8 mouse cellular contexts compared by ENCODE assay signal in the genomic region with DNA sequence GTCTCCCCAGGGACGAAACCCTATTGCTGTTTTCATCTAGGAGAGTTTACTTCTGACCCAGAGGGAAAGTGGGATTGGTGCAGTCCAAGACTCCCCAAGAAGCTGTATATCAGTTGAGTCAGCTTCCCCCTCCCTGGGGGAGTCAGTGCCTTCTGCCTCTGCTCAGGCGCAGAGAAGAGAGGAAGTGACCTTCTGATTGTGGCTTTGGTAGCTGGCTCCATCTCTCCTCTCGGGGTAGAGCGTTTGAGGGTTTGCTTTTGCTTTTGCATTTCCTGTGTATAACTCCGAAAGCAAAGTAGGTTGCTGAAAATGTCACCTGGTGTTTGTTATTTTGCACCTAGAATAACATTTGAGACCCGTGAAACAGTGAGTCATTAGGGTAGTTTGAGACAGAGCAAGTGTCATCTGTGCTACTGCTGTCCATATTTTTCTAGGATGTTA. TPM values are rescaled to one million over a fixed set of nuclear protein-coding genes. Genes with fewer than 3 reads are reported as not detected.
DNase-seq lines count a peak whose midpoint lies in the region; ATAC-seq and TF ChIP-seq lines count a peak whose summit lies in the region.
"Had no signal": no experiment of that assay in that cellular context is flagged by ENCODE, and none has a peak within 500 bp of the region (broad histone marks: within the 10 kb centered on the region; RNA-seq: fewer than 3 reads in every experiment).

No protein-coding gene starts in this region.

- ATAC-seq in heart, embryonic 16.5 days (replicated peaks; ENCODE audit: extremely low read depth, insufficient read depth, low FRiP score) = no peak
- ATAC-seq in forebrain, postnatal 0 days = no peak

- WGBS in heart, embryonic 16.5 days = 58% methylated on average over 6 of the region's 6 CpGs
- WGBS in forebrain, postnatal 0 days = 81% methylated on average over 6 of the region's 6 CpGs

- no peaks in the 10 kb centered on the region for H3K27me3 ChIP-seq in heart, embryonic 16.5 days (ENCODE audit: control insufficient read depth, insufficient read depth, low read length)
- no peaks in the 10 kb centered on the region for H3K27me3 ChIP-seq in megakaryocyte, embryonic 14.5 days (replicated peaks)
- no peaks in the 10 kb centered on the region for H3K27me3 ChIP-seq in forebrain, postnatal 0 days (ENCODE audit: insufficient read depth, low read length)

- DNase-seq in spleen, adult 18-20 months = peak; percentile 52 to 57
- DNase-seq in spleen, adult 12 weeks (ENCODE audit: low spot score) = no peak
- no peak for DNase-seq in left cerebral cortex, adult 2 months (ENCODE audit: extremely low spot score in 1 of 2, low spot score in 2 of 2)
- no peak for DNase-seq in frontal cortex, postnatal 36 days (ENCODE audit: low spot score in 2 of 2)
- no peak for DNase-seq in forebrain, postnatal 0 days

- H3K4me2 ChIP-seq in heart, embryonic 16.5 days (ENCODE audit: low read depth, low read length) = 0 out of 2 replicates have a peak overlapping the region, but pooled peaks have one; percentile 8
- no peak overlapping the region for H3K4me2 ChIP-seq in forebrain, postnatal 0 days (ENCODE audit: low read depth)

- no peak overlapping the region for H3K9ac ChIP-seq in heart, embryonic 16.5 days (ENCODE audit: low read length)
- H3K9ac ChIP-seq in forebrain, postnatal 0 days = no peak overlapping the region

- H3K9me3 ChIP-seq in heart, embryonic 16.5 days (replicated peaks; ENCODE audit: control insufficient read depth, low read length) = no peaks in the 10 kb centered on the region
- H3K9me3 ChIP-seq in megakaryocyte, embryonic 14.5 days = no peaks in the 10 kb centered on the region
- no peaks in the 10 kb centered on the region for H3K9me3 ChIP-seq in forebrain, postnatal 0 days (ENCODE audit: low read length)
- H3K9me3 ChIP-seq: hindbrain, embryonic 10.5 days had no signal

- no peak for TF ChIP-seq CTCF in left cerebral cortex, adult 2 months (IDR thresholded peaks at IDR 0.05)
- no peak for TF ChIP-seq CTCF in forebrain, postnatal 0 days (IDR thresholded peaks at IDR 0.05; ENCODE audit: low read depth)

- peak overlapping the region; percentile 37 for H3K27ac ChIP-seq in heart, embryonic 16.5 days (ENCODE audit: low read length)
- no peak overlapping the region for H3K27ac ChIP-seq in left cerebral cortex, adult 2 months
- H3K27ac ChIP-seq in forebrain, postnatal 0 days (ENCODE audit: low read depth, low read length) = no peak overlapping the region
- H3K27ac ChIP-seq: hindbrain, embryonic 10.5 days had no signal

- no peaks in the 10 kb centered on the region for H3K36me3 ChIP-seq in heart, embryonic 16.5 days (ENCODE audit: control insufficient read depth, insufficient read depth)
- H3K36me3 ChIP-seq in megakaryocyte, embryonic 14.5 days (replicated peaks; ENCODE audit: low read length) = peaks cover 3% of the 10 kb centered on the region
- no peaks in the 10 kb centered on the region for H3K36me3 ChIP-seq in forebrain, postnatal 0 days (ENCODE audit: insufficient read depth)

- intact Hi-C loops in left cerebral cortex, adult 2 months (cut with DNase I) = no loop called here

- H3K4me1 ChIP-seq in heart, embryonic 16.5 days (ENCODE audit: control insufficient read depth, insufficient read depth, low read length) = peaks cover 26% of the 10 kb centered on the region
- H3K4me1 ChIP-seq in megakaryocyte, embryonic 14.5 days = peaks cover 75% of the 10 kb centered on the region
- H3K4me1 ChIP-seq in forebrain, postnatal 0 days (ENCODE audit: insufficient read depth) = no peaks in the 10 kb centered on the region

- no peak overlapping the region for H3K4me3 ChIP-seq in heart, embryonic 16.5 days (ENCODE audit: low read length)
- H3K4me3 ChIP-seq in megakaryocyte, embryonic 14.5 days (replicated peaks) = peak overlapping the region; percentile 86
- H3K4me3 ChIP-seq in left cerebral cortex, adult 2 months = no peak overlapping the region
- no peak overlapping the region for H3K4me3 ChIP-seq in forebrain, postnatal 0 days (ENCODE audit: low read depth, low read length)
- H3K4me3 ChIP-seq: hindbrain, embryonic 10.5 days had no signal

RNA-seq across cellular contexts. Expression of gene Rapgef1, which starts 42.3 kb away (rescaled TPM):
- polyA plus RNA-seq in heart, embryonic 16.5 days (2015; fragmentation: Nextera tagmentation; extraction: Ambion mirVana) = 11.3 and 12.9 TPM in 2 replicates
- polyA plus RNA-seq in megakaryocyte, embryonic 14.5 days (2012; ENCODE audit: insufficient read depth, low replicate concordance) = 13.8 and 14.5 TPM in 2 replicates
- 100 to 1,000 TPM; 102 to 108 TPM for total RNA-seq in left cerebral cortex, adult 2 months (2021)
- 81.9 and 99.1 TPM in 2 replicates for total RNA-seq in forebrain, postnatal 0 days (2014; rRNA removed)
- 17.9 and 19.4 TPM in 2 replicates for polyA plus RNA-seq in forebrain, postnatal 0 days (2015; fragmentation: Nextera tagmentation; extraction: Ambion mirVana)

Comparison
In these comparisons a context has a peak if more than half of its experiments do, and no peak if none do; other contexts are left out.
1. DNase-seq: peak in spleen, adult 18-20 months (2 of 2); none in spleen, adult 12 weeks (single experiment), left cerebral cortex, adult 2 months (0 of 2), frontal cortex, postnatal 36 days (0 of 2) and forebrain, postnatal 0 days (single experiment).